Mouse (Mus musculus) brain, embryonic 14.5 days (tissue): ENCODE results near the gene Oscp1.

ENCODE experiments used
- CTCF ChIP-seq: fragments of 200-500 bp; IDR thresholded peaks from 2 replicates; pipeline ENCODE4 v1.5.1; 2012; ENCODE audit warnings: inconsistent platforms, mild to moderate bottlenecking, moderate library complexity, borderline replicate concordance; ENCODE audit not compliant: insufficient read depth, insufficient read length; ENCODE audit errors: extremely low read depth
- POLR2A ChIP-seq: fragments of 200-500 bp; IDR thresholded peaks from 2 replicates; pipeline ENCODE4 v1.6.1; 2012; ENCODE audit warnings: mild to moderate bottlenecking, inconsistent platforms, borderline replicate concordance; ENCODE audit not compliant: poor library complexity, insufficient read depth, insufficient read length, severe bottlenecking; ENCODE audit errors: extremely low read depth

DNA sequence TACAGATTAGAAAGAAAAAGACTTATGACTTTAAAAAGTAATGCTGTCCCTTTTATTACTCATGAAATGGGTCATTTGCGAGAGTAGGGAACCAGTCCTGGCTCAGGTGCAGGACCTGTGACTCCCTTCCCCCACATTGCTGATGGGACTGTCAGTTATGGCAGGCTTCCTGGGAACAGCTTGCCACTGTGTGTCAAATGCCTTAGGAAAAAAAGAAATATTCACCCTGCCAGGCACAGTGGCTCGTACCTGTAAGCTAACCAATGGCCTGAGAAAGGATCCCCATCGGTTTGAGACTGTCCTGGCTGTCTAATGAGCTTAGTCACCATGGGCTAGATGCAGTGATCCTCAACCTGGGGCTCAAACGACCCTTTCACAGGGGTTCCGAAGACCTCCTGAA, 61.7 kb downstream of the Oscp1 start:
- TF ChIP-seq CTCF: no peak
- no peak for TF ChIP-seq POLR2A
